Mouse (Mus musculus): Measurements from ENCODE around the gene Setd3. TPM values are rescaled to one million over a fixed set of nuclear protein-coding genes. Genes with fewer than 3 reads are reported as not detected.

The Setd3 gene
- polyA plus RNA-seq, 1 experiment from 2014 or later, result 89.1 TPM

DNA sequence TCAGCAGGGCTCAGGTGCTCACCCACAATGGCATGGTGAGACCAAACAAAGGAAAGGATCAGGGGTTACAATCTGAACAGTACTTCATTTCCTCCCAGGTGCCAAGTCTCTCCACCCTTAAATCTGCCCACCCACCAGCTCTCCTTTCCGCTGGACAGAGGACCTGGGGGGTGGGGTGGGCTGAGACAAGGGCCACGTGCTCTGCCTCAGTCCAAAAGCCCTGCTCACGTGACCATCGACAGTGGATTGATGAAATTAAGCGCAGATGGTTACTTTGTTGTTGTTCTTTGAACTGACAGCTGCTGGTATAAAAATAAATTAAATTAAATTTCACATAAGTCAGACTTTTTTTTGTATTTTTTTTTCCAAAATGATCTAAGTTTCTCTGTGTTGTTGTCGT, 109.6 kb downstream of the Setd3 start:
- Histone ChIP-seq H3K4me3 (ENCODE audit: low read length) (no peak overlapping the region), H3K4me1 (ENCODE audit: insufficient read depth, low read length) (peaks cover 9% of the 10 kb centered on the region), H3K9ac (replicated peaks; ENCODE audit: low read length) (no peak overlapping the region), H3K9me3 (ENCODE audit: low read length) (no peaks in the 10 kb centered on the region), H3K27me3 (ENCODE audit: insufficient read depth, low read length) (no peaks in the 10 kb centered on the region), H3K27ac (ENCODE audit: low read length) (no peak overlapping the region), H3K36me3 (ENCODE audit: insufficient read depth, low read length) (no peaks in the 10 kb centered on the region), H3K4me2 (replicated peaks; ENCODE audit: low read depth, low read length) (no peak overlapping the region)
- no peak for ATAC-seq (ENCODE audit: low FRiP score, low TSS enrichment)
- 53% methylated on average over 6 of the region's 6 CpGs for WGBS

DNA sequence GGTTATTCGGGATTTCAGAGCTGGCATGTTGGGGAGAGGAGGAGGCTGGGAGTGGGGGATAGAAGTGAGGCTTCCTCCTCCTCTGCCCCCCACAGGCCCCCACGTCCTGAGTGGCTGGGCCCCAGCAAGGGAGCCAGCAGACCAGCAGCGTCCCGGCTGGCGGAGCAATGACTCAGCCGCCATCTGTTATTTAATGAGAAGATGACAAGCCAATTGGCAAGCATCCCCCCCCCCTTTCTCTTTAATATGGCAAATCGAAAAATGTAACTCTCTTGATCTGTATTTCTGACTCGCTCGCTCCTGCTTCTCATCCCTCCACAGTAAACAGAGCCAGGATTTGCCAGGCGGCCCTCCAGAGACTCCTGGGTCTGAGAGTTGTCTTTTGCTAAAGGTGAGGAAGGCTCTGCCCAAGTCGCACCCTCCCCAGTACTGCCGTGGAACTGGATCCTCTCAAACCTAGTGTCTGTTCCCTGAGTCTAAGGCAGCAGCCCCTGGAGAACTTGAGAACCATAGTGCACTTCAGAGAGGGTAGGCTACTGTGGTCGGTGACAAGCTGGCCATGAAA, 111.2 kb downstream of the Setd3 start:
- no peak for ATAC-seq (ENCODE audit: low FRiP score, low TSS enrichment)
- no peaks in the 10 kb centered on the region for H3K36me3 ChIP-seq (ENCODE audit: insufficient read depth, low read length)

DNA sequence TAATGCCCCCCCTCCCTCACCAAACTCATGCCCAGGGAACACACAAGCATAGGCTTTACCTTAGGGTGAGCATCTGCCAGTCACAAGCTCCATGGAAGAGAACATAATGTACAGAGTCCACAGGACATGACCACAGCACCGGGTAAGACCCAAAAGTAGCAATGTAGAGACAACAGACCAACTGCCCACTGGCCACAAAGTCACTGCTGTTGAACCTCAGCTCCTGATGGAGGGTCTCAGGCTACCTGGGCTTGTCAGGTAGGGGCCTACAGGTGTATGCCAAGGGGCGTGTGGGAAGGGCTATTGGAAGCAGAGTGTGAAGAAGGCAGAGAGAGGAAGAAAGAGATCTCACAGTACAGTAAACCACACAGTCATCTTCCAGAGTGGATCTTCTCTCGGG, 111.9 kb downstream of the Setd3 start:
- WGBS, result 88% methylated on average over 3 of the region's 3 CpGs
- no peak overlapping the region for H3K4me3 ChIP-seq (ENCODE audit: low read length)
- H3K27me3 ChIP-seq (ENCODE audit: insufficient read depth, low read length), result no peaks in the 10 kb centered on the region
- H3K9me3 ChIP-seq (ENCODE audit: low read length), result no peaks in the 10 kb centered on the region
- H3K9ac ChIP-seq (replicated peaks; ENCODE audit: low read length), result no peak overlapping the region
- H3K36me3 ChIP-seq (ENCODE audit: insufficient read depth, low read length), result no peaks in the 10 kb centered on the region
- ATAC-seq (ENCODE audit: low FRiP score, low TSS enrichment), result no peak
- no peak overlapping the region for H3K4me2 ChIP-seq (replicated peaks; ENCODE audit: low read depth, low read length)
- H3K4me1 ChIP-seq (ENCODE audit: insufficient read depth, low read length), result peaks cover 9% of the 10 kb centered on the region
- no peak overlapping the region for H3K27ac ChIP-seq (ENCODE audit: low read length)

More for the DNA sequence above, 111.2 kb downstream of the Setd3 start:
- Histone ChIP-seq H3K4me2 (replicated peaks; ENCODE audit: low read depth, low read length) (no peak overlapping the region), H3K27ac (ENCODE audit: low read length) (no peak overlapping the region), H3K9ac (replicated peaks; ENCODE audit: low read length) (no peak overlapping the region), H3K9me3 (ENCODE audit: low read length) (no peaks in the 10 kb centered on the region), H3K27me3 (ENCODE audit: insufficient read depth, low read length) (no peaks in the 10 kb centered on the region), H3K4me3 (ENCODE audit: low read length) (no peak overlapping the region), H3K4me1 (ENCODE audit: insufficient read depth, low read length) (peaks cover 9% of the 10 kb centered on the region)
- 78% methylated on average over 13 of the region's 13 CpGs for WGBS

DNA sequence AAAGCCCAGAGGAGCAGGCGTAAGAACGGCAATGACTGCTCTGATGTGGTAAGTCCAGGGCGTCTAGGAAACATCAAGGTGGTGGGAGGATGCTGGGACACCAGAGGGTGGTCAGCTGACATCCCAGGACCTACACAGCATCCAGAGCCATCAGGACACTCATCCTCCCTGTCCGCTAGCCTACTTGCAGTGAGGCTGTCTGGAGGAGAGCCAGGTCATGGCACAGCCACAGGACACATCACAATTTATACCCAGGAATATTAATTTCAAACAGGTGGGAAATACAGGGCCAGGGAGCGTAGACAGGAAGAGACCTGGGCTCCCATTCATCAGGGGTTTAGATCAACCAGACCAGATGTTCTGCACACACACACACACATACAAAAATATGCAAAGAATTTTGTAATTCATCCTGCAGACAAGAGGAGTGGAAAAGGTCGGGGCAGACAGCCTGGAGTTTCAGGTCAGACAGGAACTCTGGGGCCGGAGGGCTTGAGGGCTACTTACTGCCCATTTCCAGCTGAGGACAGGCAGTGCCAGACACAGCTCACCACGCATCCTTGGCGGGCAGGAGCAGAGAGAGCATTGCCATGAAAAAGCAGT, 114.6 kb downstream of the Setd3 start:
- ATAC-seq (ENCODE audit: low FRiP score, low TSS enrichment), result no peak
- 49% methylated on average over 9 of the region's 9 CpGs for WGBS
- no peaks in the 10 kb centered on the region for H3K27me3 ChIP-seq (ENCODE audit: insufficient read depth, low read length)
- H3K4me1 ChIP-seq (ENCODE audit: insufficient read depth, low read length), result 0 out of 2 replicates have a peak, but pooled peaks cover 2% of the 10 kb centered on the region
- H3K9ac ChIP-seq (replicated peaks; ENCODE audit: low read length), result no peak overlapping the region
- no peaks in the 10 kb centered on the region for H3K9me3 ChIP-seq (ENCODE audit: low read length)
- no peaks in the 10 kb centered on the region for H3K36me3 ChIP-seq (ENCODE audit: insufficient read depth, low read length)
- H3K27ac ChIP-seq (ENCODE audit: low read length), result no peak overlapping the region
- H3K4me3 ChIP-seq (ENCODE audit: low read length), result no peak overlapping the region
- no peak overlapping the region for H3K4me2 ChIP-seq (replicated peaks; ENCODE audit: low read depth, low read length)

DNA sequence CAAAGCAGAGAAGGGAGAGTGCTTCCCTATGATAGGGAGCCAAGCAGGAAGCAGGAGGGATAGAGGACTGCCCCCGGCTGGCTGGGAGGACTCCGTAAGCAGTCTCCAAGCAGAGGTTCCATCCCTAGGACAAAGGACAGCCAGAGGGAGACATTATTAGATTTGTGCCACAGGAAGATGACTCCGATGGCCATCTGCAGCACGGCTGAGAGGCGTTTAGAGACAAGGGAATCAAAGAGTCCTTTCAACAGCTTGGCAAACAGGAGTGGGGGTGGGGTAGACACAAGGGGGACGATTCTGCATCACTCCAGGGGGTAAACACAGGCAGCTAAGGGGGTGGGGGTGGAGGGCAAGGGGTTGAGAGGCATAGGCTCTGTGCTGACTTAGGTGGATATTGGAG, 115.1 kb downstream of the Setd3 start:
- H3K27me3 ChIP-seq (ENCODE audit: insufficient read depth, low read length), result no peaks in the 10 kb centered on the region
- no peaks in the 10 kb centered on the region for H3K36me3 ChIP-seq (ENCODE audit: insufficient read depth, low read length)
- 46% methylated on average over 6 of the region's 6 CpGs for WGBS
- H3K4me3 ChIP-seq (ENCODE audit: low read length), result no peak overlapping the region
- H3K9me3 ChIP-seq (ENCODE audit: low read length), result no peaks in the 10 kb centered on the region
- ATAC-seq (ENCODE audit: low FRiP score, low TSS enrichment), result no peak
- no peak overlapping the region for H3K27ac ChIP-seq (ENCODE audit: low read length)
- 0 out of 2 replicates have a peak, but pooled peaks cover 2% of the 10 kb centered on the region for H3K4me1 ChIP-seq (ENCODE audit: insufficient read depth, low read length)
- H3K9ac ChIP-seq (replicated peaks; ENCODE audit: low read length), result no peak overlapping the region
- no peak overlapping the region for H3K4me2 ChIP-seq (replicated peaks; ENCODE audit: low read depth, low read length)

DNA sequence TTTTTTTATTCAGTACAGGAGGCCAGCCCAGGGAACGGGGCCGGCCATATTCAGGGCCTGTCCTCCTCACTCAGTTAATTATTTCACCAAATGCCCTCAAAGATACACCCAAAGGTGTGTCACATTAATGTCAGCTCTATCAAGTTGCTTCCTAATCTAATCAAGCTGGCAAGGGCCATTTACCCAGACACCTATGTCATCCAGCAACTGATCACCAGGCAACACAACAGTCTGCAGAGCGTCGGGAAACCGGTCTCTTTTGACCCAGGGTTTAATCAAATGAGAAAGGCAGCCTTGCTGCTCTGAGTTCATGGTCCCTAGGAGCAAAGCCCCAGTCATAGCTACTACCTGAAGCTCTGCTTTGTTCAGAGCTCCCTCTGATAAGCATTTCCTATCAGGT, 117.0 kb downstream of the Setd3 start:
- H3K9ac ChIP-seq (replicated peaks; ENCODE audit: low read length), result no peak overlapping the region
- no peak for ATAC-seq (ENCODE audit: low FRiP score, low TSS enrichment)
- no peaks in the 10 kb centered on the region for H3K36me3 ChIP-seq (ENCODE audit: insufficient read depth, low read length)
- no peak overlapping the region for H3K4me2 ChIP-seq (replicated peaks; ENCODE audit: low read depth, low read length)
- no peak overlapping the region for H3K27ac ChIP-seq (ENCODE audit: low read length)
- no peaks in the 10 kb centered on the region for H3K9me3 ChIP-seq (ENCODE audit: low read length)
- 53% methylated on average over 5 of the region's 5 CpGs for WGBS
- H3K27me3 ChIP-seq (ENCODE audit: insufficient read depth, low read length), result no peaks in the 10 kb centered on the region
- H3K4me3 ChIP-seq (ENCODE audit: low read length), result no peak overlapping the region
- 0 out of 2 replicates have a peak, but pooled peaks cover 2% of the 10 kb centered on the region for H3K4me1 ChIP-seq (ENCODE audit: insufficient read depth, low read length)

DNA sequence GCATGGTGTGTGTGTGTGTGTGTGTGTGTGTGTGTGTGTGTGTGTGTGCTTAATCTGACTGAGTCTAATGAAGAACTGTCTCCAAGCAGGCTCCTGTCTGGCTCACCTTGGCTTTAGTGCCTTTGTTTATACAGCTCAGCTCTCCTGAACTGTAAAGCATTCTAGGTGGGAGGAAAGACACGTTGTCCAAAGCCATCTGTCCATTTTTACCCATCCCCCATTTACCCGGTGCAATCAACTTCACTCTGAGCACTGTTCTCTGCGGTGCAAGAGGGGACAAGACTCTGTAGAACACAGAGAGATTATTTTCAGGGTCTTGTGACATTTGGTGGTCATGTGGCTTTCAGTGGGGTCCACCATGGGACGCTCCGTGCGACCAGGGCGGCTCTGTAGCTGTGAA, 117.5 kb downstream of the Setd3 start:
- Histone ChIP-seq H3K36me3 (ENCODE audit: insufficient read depth, low read length) (no peaks in the 10 kb centered on the region), H3K27ac (ENCODE audit: low read length) (no peak overlapping the region), H3K9ac (replicated peaks; ENCODE audit: low read length) (no peak overlapping the region), H3K4me3 (ENCODE audit: low read length) (no peak overlapping the region), H3K27me3 (ENCODE audit: insufficient read depth, low read length) (no peaks in the 10 kb centered on the region), H3K9me3 (ENCODE audit: low read length) (no peaks in the 10 kb centered on the region), H3K4me1 (ENCODE audit: insufficient read depth, low read length) (0 out of 2 replicates have a peak, but pooled peaks cover 2% of the 10 kb centered on the region), H3K4me2 (replicated peaks; ENCODE audit: low read depth, low read length) (no peak overlapping the region)
- 0 out of 2 replicates have a peak, but pooled peaks have one; percentile 42 for ATAC-seq (ENCODE audit: low FRiP score, low TSS enrichment)
- 51% methylated on average over 7 of the region's 7 CpGs for WGBS

Other genes with a start within 250 kb of the Setd3 start
- 2.6 TPM in 2 replicates for gene Bcl11b, start 175.7 kb downstream of the Setd3 start, polyA plus RNA-seq (2015; fragmentation: Nextera tagmentation; extraction: Ambion mirVana)
- 2.4 and 3.1 TPM in 2 replicates for gene Ccnk, start 265 bp upstream of the Setd3 start, polyA plus RNA-seq (2015; fragmentation: Nextera tagmentation; extraction: Ambion mirVana)
- 5.3 and 6.8 TPM in 2 replicates for gene Ccdc85c, start 96.1 kb upstream of the Setd3 start, polyA plus RNA-seq (2015; fragmentation: Nextera tagmentation; extraction: Ambion mirVana)
- 0.80 and 0.81 TPM in 2 replicates for gene Hhipl1, start 127.0 kb upstream of the Setd3 start, polyA plus RNA-seq (2015; fragmentation: Nextera tagmentation; extraction: Ambion mirVana)
- 11.8 and 12.2 TPM in 2 replicates for gene Cyp46a1, start 155.1 kb upstream of the Setd3 start, polyA plus RNA-seq (2015; fragmentation: Nextera tagmentation; extraction: Ambion mirVana)
- gene Eml1, start 191.6 kb upstream of the Setd3 start, polyA plus RNA-seq (2015; fragmentation: Nextera tagmentation; extraction: Ambion mirVana), result 82.7 and 92.4 TPM in 2 replicates